Mouse (Mus musculus) myocyte (in vitro differentiated cells): Measurements from ENCODE around the gene Rhebl1. TPM values are rescaled to one million over a fixed set of nuclear protein-coding genes. Genes with fewer than 3 reads are reported as not detected.

ENCODE experiments used
- H3K27me3 ChIP-seq: one replicate; pipeline ENCODE4 v1.6.1; 2011; ENCODE audit not compliant: control insufficient read depth, insufficient read depth, insufficient read length
- H3K36me3 ChIP-seq: one replicate; pipeline ENCODE4 v1.6.1; 2011; ENCODE audit not compliant: control insufficient read depth, insufficient read depth
- H3K4me2 ChIP-seq: one replicate; pipeline ENCODE4 v1.6.1; 2011; ENCODE audit warnings: low read depth, control low read depth
- H3K4me3 ChIP-seq: one replicate; pipeline ENCODE4 v1.5.1; 2011; ENCODE audit warnings: mild to moderate bottlenecking, control low read depth, moderate library complexity
- H3K79me2 ChIP-seq: one replicate; pipeline ENCODE4 v1.6.1; 2011; ENCODE audit not compliant: control insufficient read depth, insufficient read depth
- H3ac ChIP-seq: one replicate; pipeline ENCODE4 v1.6.1; 2011; ENCODE audit not compliant: control insufficient read depth, insufficient read length
- CEBPB ChIP-seq: IDR thresholded peaks from 2 replicates; pipeline ENCODE4 v1.6.1; 2011; ENCODE audit warnings: mild to moderate bottlenecking, moderate library complexity; ENCODE audit not compliant: poor library complexity, insufficient read depth, severe bottlenecking
- E2F4 ChIP-seq: IDR thresholded peaks from one replicate; pipeline ENCODE4 v1.6.1; 2011; ENCODE audit warnings: mild to moderate bottlenecking, control low read depth, moderate library complexity; ENCODE audit not compliant: insufficient read depth
- MAX ChIP-seq: IDR thresholded peaks from one replicate; pipeline ENCODE4 v1.6.1; 2011; ENCODE audit warnings: low read depth, mild to moderate bottlenecking, control low read depth
- MYOD1 ChIP-seq, 3 experiments: IDR thresholded peaks; one replicate each; pipeline ENCODE4 v1.6.1; 2011; ENCODE audit warnings: control low read depth in 2 of 3, low read depth in 2 of 3, mild to moderate bottlenecking in 2 of 3, moderate library complexity in 1 of 3; ENCODE audit not compliant: insufficient read length in 2 of 3, control insufficient read depth in 1 of 3
- MYOG ChIP-seq, 3 experiments: IDR thresholded peaks; one replicate each; pipeline ENCODE4 v1.6.1; 2011; ENCODE audit warnings: control low read depth in 2 of 3, low read depth in 2 of 3, mild to moderate bottlenecking in 2 of 3; ENCODE audit not compliant: insufficient read length in 2 of 3, control insufficient read depth in 1 of 3, insufficient read depth in 1 of 3
- POLR2A ChIP-seq: IDR thresholded peaks from one replicate; pipeline ENCODE4 v1.6.1; 2011; ENCODE audit warnings: low read depth, mild to moderate bottlenecking, control low read depth, moderate library complexity; ENCODE audit not compliant: insufficient read length
- POLR2AphosphoS2 ChIP-seq: IDR thresholded peaks from one replicate; pipeline ENCODE4 v1.6.1; 2011; ENCODE audit warnings: low read depth, control low read depth; ENCODE audit not compliant: insufficient read length
- REST ChIP-seq: IDR thresholded peaks from one replicate; pipeline ENCODE4 v1.6.1; 2011; ENCODE audit warnings: mild to moderate bottlenecking, control low read depth, moderate library complexity; ENCODE audit not compliant: insufficient read depth, insufficient read length
- SRF ChIP-seq: IDR thresholded peaks from one replicate; pipeline ENCODE4 v1.6.1; 2011; ENCODE audit warnings: low read depth; ENCODE audit not compliant: control insufficient read depth, insufficient read length
- TCF12 ChIP-seq: IDR thresholded peaks from one replicate; pipeline ENCODE4 v1.6.1; 2011; ENCODE audit warnings: mild to moderate bottlenecking, control low read depth; ENCODE audit not compliant: poor library complexity, insufficient read depth, severe bottlenecking
- TCF3 ChIP-seq: IDR thresholded peaks from one replicate; pipeline ENCODE4 v1.6.1; 2011; ENCODE audit warnings: low read depth, control low read depth; ENCODE audit not compliant: insufficient read length
- USF1 ChIP-seq: IDR thresholded peaks from one replicate; pipeline ENCODE4 v1.6.1; 2011; ENCODE audit warnings: low read depth, mild to moderate bottlenecking, control low read depth, moderate library complexity
- polyA plus RNA-seq: library from polyadenylated mRNA; unstranded; fragments of >200 nt; fragmentation: generic; extraction: Trizol; gene quantifications from one replicate; pipeline ENCODE4 v1.2.1, GENCODE M21; 2012; ENCODE audit warnings: missing spikeins

Gene Rhebl1
- polyA plus RNA-seq, 1 experiment: 7.6 TPM

GRCm38 (mm10) chr15:98871916-98872888, 22.1 kb downstream of the Rhebl1 start:
- Histone ChIP-seq H3ac (peak overlapping the region; percentile 77), H3K4me3 (peak overlapping the region; percentile 93), H3K79me2 (peaks cover 41% of the 10 kb centered on the region), H3K4me2 (peak overlapping the region; percentile 96), H3K36me3 (no peaks in the 10 kb centered on the region), H3K27me3 (no peaks in the 10 kb centered on the region)
- TF ChIP-seq CEBPB (no peak), MYOD1 (IDR thresholded peaks at IDR 0.05; ENCODE audit: control insufficient read depth in 1 of 3, insufficient read length in 2 of 3, low read depth in 2 of 3) (peak in 1 of 3 experiments; percentile 59), MYOG (IDR thresholded peaks at IDR 0.05; ENCODE audit: control insufficient read depth in 1 of 3, insufficient read depth in 1 of 3, insufficient read length in 2 of 3, low read depth in 2 of 3) (peak; percentile 3 to 75 (median 49)), TCF3 (no peak), TCF12 (no peak), POLR2A (peak; percentile 47), POLR2AphosphoS2 (peak; percentile 77), MAX (peak; percentile 84), E2F4 (no peak), SRF (no peak), USF1 (peak; percentile 43), REST (no peak)

- peak within 1 kb of the TSS; percentile 93 for H3K4me3 ChIP-seq
- H3K36me3 ChIP-seq: no peaks in the 10 kb centered on the region
- peak within 1 kb of the TSS; percentile 77 for H3ac ChIP-seq
- no peaks in the 10 kb centered on the region for H3K27me3 ChIP-seq
- H3K79me2 ChIP-seq: peaks cover 50% of the 10 kb centered on the region
- peak in 1 of 3 experiments; percentile 1 for TF ChIP-seq MYOD1 (IDR thresholded peaks at IDR 0.05; ENCODE audit: control insufficient read depth in 1 of 3, insufficient read length in 2 of 3, low read depth in 2 of 3)
- no peak for TF ChIP-seq USF1
- no peak for TF ChIP-seq TCF12
- peak; percentile 12 for TF ChIP-seq POLR2A
- TF ChIP-seq E2F4: no peak
- TF ChIP-seq MYOG (IDR thresholded peaks at IDR 0.05; ENCODE audit: control insufficient read depth in 1 of 3, insufficient read depth in 1 of 3, insufficient read length in 2 of 3, low read depth in 2 of 3): peak in 1 of 3 experiments; percentile 7
- peak within 1 kb of the TSS; percentile 100 for H3K4me2 ChIP-seq
These were observed 23.0 kb downstream of the Rhebl1 start, which contains the start of gene Kmt2d for GRCm38 (mm10) chr15:98871070-98871915. TSS of gene Kmt2d (minus strand) at chr15:98871204.

GRCm38 (mm10) chr15:98870179-98871069, 23.9 kb downstream of the Rhebl1 start:
- TF ChIP-seq TCF3 (no peak), POLR2AphosphoS2 (no peak), TCF12 (no peak), SRF (no peak), MYOD1 (IDR thresholded peaks at IDR 0.05; ENCODE audit: control insufficient read depth in 1 of 3, insufficient read length in 2 of 3, low read depth in 2 of 3) (no peak), MYOG (IDR thresholded peaks at IDR 0.05; ENCODE audit: control insufficient read depth in 1 of 3, insufficient read depth in 1 of 3, insufficient read length in 2 of 3, low read depth in 2 of 3) (no peak), POLR2A (no peak), CEBPB (no peak), REST (no peak), E2F4 (no peak), MAX (no peak), USF1 (no peak)
- Histone ChIP-seq H3ac (peak overlapping the region; percentile 77), H3K4me3 (peak overlapping the region; percentile 93), H3K4me2 (peak overlapping the region; percentile 100), H3K27me3 (no peaks in the 10 kb centered on the region), H3K79me2 (peaks cover 58% of the 10 kb centered on the region), H3K36me3 (peaks cover 7% of the 10 kb centered on the region)
